Comparison of ENCODE assay signal across 9 mouse cellular contexts in the genomic region with DNA sequence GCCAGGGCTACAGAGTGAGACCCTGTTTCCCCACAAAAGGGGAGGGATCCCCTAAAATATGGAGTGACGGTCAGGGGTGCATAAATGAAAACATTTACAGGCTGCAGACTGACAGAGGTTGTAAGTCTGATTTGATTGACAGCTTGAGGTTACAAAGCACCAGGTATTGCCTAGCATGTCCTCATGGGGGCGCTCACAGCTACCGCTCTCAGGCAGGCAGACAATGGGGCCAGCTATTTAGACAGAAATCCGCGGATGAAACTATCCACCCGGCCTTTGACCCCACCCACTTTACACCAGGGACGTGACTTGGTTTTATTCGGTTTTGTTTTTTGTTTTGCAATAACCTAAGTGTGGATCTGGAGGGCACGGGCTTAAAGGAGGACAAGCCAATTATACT. TPM values are rescaled to one million over a fixed set of nuclear protein-coding genes. Genes with fewer than 3 reads are reported as not detected.
A peak's percentile ranks its signal among the peaks of the same experiment; 100 is the strongest.
DNase-seq lines count a peak whose midpoint lies in the region; ATAC-seq and TF ChIP-seq lines count a peak whose summit lies in the region.
"Had no signal": no experiment of that assay in that cellular context is flagged by ENCODE, and none has a peak within 500 bp of the region (broad histone marks: within the 10 kb centered on the region; RNA-seq: fewer than 3 reads in every experiment).

No protein-coding gene starts in this region.

- H3K4me3 ChIP-seq in midbrain, embryonic 11.5 days (ENCODE audit: low read depth, low read length) = no peak overlapping the region
- H3K4me3 ChIP-seq in midbrain, embryonic 15.5 days = no peak overlapping the region
- no peak overlapping the region for H3K4me3 ChIP-seq in gastrocnemius, adult 2 months
- no peak overlapping the region for H3K4me3 ChIP-seq in small intestine, adult 2 months (ENCODE audit: low read depth, low read length)

- no peak for TF ChIP-seq POLR2A in small intestine, adult 2 months (IDR thresholded peaks at IDR 0.05; ENCODE audit: low read depth, low read length)

- no peaks in the 10 kb centered on the region for H3K9me3 ChIP-seq in midbrain, embryonic 11.5 days (ENCODE audit: control insufficient read depth, low read length)
- H3K9me3 ChIP-seq in midbrain, embryonic 15.5 days = no peaks in the 10 kb centered on the region

- H3K27ac ChIP-seq in midbrain, embryonic 11.5 days (ENCODE audit: low read depth, low read length) = no peak overlapping the region
- no peak overlapping the region for H3K27ac ChIP-seq in midbrain, embryonic 15.5 days
- H3K27ac ChIP-seq in gastrocnemius, adult 2 months = no peak overlapping the region
- H3K27ac ChIP-seq in small intestine, adult 2 months (ENCODE audit: insufficient read depth, low read depth, low read length) = no peak overlapping the region

- intact Hi-C loops in gastrocnemius, adult 2 months (cut with DNase I) = loop anchor here (2.0 to 5.0 kb wide), 2 partner anchors 31 to 83 kb away; no protein-coding TSS in a partner anchor

- H3K4me2 ChIP-seq in midbrain, embryonic 11.5 days = no peak overlapping the region
- H3K4me2 ChIP-seq in midbrain, embryonic 15.5 days = no peak overlapping the region

- 12% methylated on average over 9 of the region's 9 CpGs for WGBS in midbrain, embryonic 11.5 days
- WGBS in midbrain, embryonic 15.5 days = 8% methylated on average over 9 of the region's 9 CpGs
- WGBS in small intestine, adult 2 months = 17% methylated on average over 9 of the region's 9 CpGs

- no peaks in the 10 kb centered on the region for H3K36me3 ChIP-seq in midbrain, embryonic 11.5 days (ENCODE audit: control insufficient read depth, insufficient read depth, low read length)
- H3K36me3 ChIP-seq in midbrain, embryonic 15.5 days (replicated peaks) = no peaks in the 10 kb centered on the region
- peaks cover 52% of the 10 kb centered on the region for H3K36me3 ChIP-seq in small intestine, adult 2 months (ENCODE audit: control insufficient read depth, insufficient read depth, low read length)

- peak; percentile 18 to 54 for DNase-seq in adrenal gland, adult 18-20 months (ENCODE audit: low spot score in 2 of 2)
- no peak for DNase-seq in adrenal gland, postnatal 4 days (ENCODE audit: low spot score in 2 of 2)
- peak; percentile 96 for DNase-seq in midbrain, embryonic 11.5 days (ENCODE audit: low spot score, missing footprints)
- DNase-seq in c-Kit-positive CD71-positive TER-119-positive erythroid progenitor cells, embryonic 14.5 days (ENCODE audit: low spot score) = peak; percentile 29
- peak; percentile 75 for DNase-seq in gastrocnemius, adult 2 months
- DNase-seq in lung, postnatal 14 days = peak; percentile 65

- H3K4me1 ChIP-seq in midbrain, embryonic 11.5 days (ENCODE audit: control insufficient read depth, insufficient read depth, low read length) = peaks cover 12% of the 10 kb centered on the region
- H3K4me1 ChIP-seq in midbrain, embryonic 15.5 days = peaks cover 22% of the 10 kb centered on the region
- H3K4me1 ChIP-seq in small intestine, adult 2 months (ENCODE audit: control insufficient read depth, insufficient read depth, insufficient read length, low read length) = peaks cover 11% of the 10 kb centered on the region; the same call in 1 of the 2 replicates

- H3K27me3 ChIP-seq in midbrain, embryonic 11.5 days (ENCODE audit: control insufficient read depth, insufficient read depth, low read length) = no peaks in the 10 kb centered on the region
- no peaks in the 10 kb centered on the region for H3K27me3 ChIP-seq in midbrain, embryonic 15.5 days (replicated peaks)
- no peaks in the 10 kb centered on the region for H3K27me3 ChIP-seq in small intestine, adult 2 months (ENCODE audit: control insufficient read depth, insufficient read depth, low read length)

- peak; percentile 78 for TF ChIP-seq CTCF in gastrocnemius, adult 2 months (IDR thresholded peaks at IDR 0.05)
- peak; percentile 77; the same call in 1 of the 2 replicates for TF ChIP-seq CTCF in small intestine, adult 2 months (IDR thresholded peaks at IDR 0.05; ENCODE audit: extremely low read depth, insufficient read length, insufficient replicate concordance, low read depth, low read length)

- H3K9ac ChIP-seq in midbrain, embryonic 11.5 days (ENCODE audit: low read length) = peak overlapping the region; percentile 24; the same call in 1 of the 2 replicates
- H3K9ac ChIP-seq in midbrain, embryonic 15.5 days = no peak overlapping the region

- ATAC-seq in midbrain, embryonic 11.5 days (ENCODE audit: low FRiP score) = peak; percentile 49; the same call in 1 of the 2 replicates
- no peak for ATAC-seq in midbrain, embryonic 15.5 days (replicated peaks)

RNA-seq across cellular contexts. Expression of a gene that starts 24.1 kb away (rescaled TPM):
- total RNA-seq in adrenal gland, adult 18-20 months (2021) = 10 to 100 TPM in 1 of 2 experiments, 1 to 10 TPM in 1; 7.8 to 11.0 TPM
- total RNA-seq in adrenal gland, postnatal 4 days (2021) = 10 to 100 TPM; 17.0 to 18.1 TPM
- 4.4 and 6.1 TPM in 2 replicates for polyA plus RNA-seq in midbrain, embryonic 11.5 days (2014; fragmentation: Nextera tagmentation; extraction: Ambion mirVana)
- 10.7 and 12.7 TPM in 2 replicates for polyA plus RNA-seq in midbrain, embryonic 15.5 days (2015; fragmentation: Nextera tagmentation; extraction: Ambion mirVana)
- total RNA-seq in gastrocnemius, adult 2 months (2021) = 10 to 100 TPM; 33.9 to 34.7 TPM
- 101 and 257 TPM in 2 replicates for polyA plus RNA-seq in small intestine, adult 2 months (2012; rRNA removed)

RNA-seq across cellular contexts. Expression of a gene that starts 25.6 kb away (rescaled TPM):
- total RNA-seq in adrenal gland, adult 18-20 months (2021) = under 1 TPM; 0.17 to 0.83 TPM
- total RNA-seq in adrenal gland, postnatal 4 days (2021) = 10 to 100 TPM in 1 of 2 experiments, 1 to 10 TPM in 1; 6.7 to 13.0 TPM
- 0.11 and 0.19 TPM in 2 replicates for polyA plus RNA-seq in midbrain, embryonic 11.5 days (2014; fragmentation: Nextera tagmentation; extraction: Ambion mirVana)
- polyA plus RNA-seq in midbrain, embryonic 15.5 days (2015; fragmentation: Nextera tagmentation; extraction: Ambion mirVana) = 0.23 and 0.26 TPM in 2 replicates
- 1,000 to 10,000 TPM in 1 of 2 experiments, 100 to 1,000 TPM in 1; 818 to 1,018 TPM for total RNA-seq in gastrocnemius, adult 2 months (2021)
- polyA plus RNA-seq in small intestine, adult 2 months (2012; rRNA removed) = 0.14 and 0.46 TPM in 2 replicates
- total RNA-seq: hematopoietic stem cell, adult 5-6 weeks had no signal

RNA-seq across cellular contexts. Expression of a gene that starts 32.1 kb away (rescaled TPM):
- total RNA-seq in adrenal gland, adult 18-20 months (2021) = under 1 TPM in 1 of 2 experiments, not detected in 1; 0.19 TPM
- total RNA-seq in adrenal gland, postnatal 4 days (2021) = not detected
- not detected in 2 replicates for polyA plus RNA-seq in midbrain, embryonic 11.5 days (2014; fragmentation: Nextera tagmentation; extraction: Ambion mirVana)
- polyA plus RNA-seq in midbrain, embryonic 15.5 days (2015; fragmentation: Nextera tagmentation; extraction: Ambion mirVana) = not detected in 2 replicates
- not detected for total RNA-seq in gastrocnemius, adult 2 months (2021)
- polyA plus RNA-seq in small intestine, adult 2 months (2012; rRNA removed) = not detected in 2 replicates
- total RNA-seq: hematopoietic stem cell, adult 5-6 weeks had no signal

RNA-seq across cellular contexts. Expression of a gene that starts 57.4 kb away (rescaled TPM):
- 1 to 10 TPM; 1.7 to 3.2 TPM for total RNA-seq in adrenal gland, adult 18-20 months (2021)
- total RNA-seq in adrenal gland, postnatal 4 days (2021) = 1 to 10 TPM; 4.7 to 6.9 TPM
- polyA plus RNA-seq in midbrain, embryonic 11.5 days (2014; fragmentation: Nextera tagmentation; extraction: Ambion mirVana) = 7.7 and 8.1 TPM in 2 replicates
- polyA plus RNA-seq in midbrain, embryonic 15.5 days (2015; fragmentation: Nextera tagmentation; extraction: Ambion mirVana) = 29.9 and 31.3 TPM in 2 replicates
- total RNA-seq in gastrocnemius, adult 2 months (2021) = under 1 TPM; 0.08 to 0.10 TPM
- polyA plus RNA-seq in small intestine, adult 2 months (2012; rRNA removed) = 15.4 and 63.9 TPM in 2 replicates
- total RNA-seq: hematopoietic stem cell, adult 5-6 weeks had no signal

Comparison
In these comparisons a context has a peak if more than half of its experiments do, and no peak if none do; other contexts are left out.
1. DNase-seq: peak in adrenal gland, adult 18-20 months (2 of 2), midbrain, embryonic 11.5 days (single experiment), c-Kit-positive CD71-positive TER-119-positive erythroid progenitor cells, embryonic 14.5 days (single experiment), gastrocnemius, adult 2 months (single experiment) and lung, postnatal 14 days (single experiment); none in adrenal gland, postnatal 4 days (0 of 2).
2. RNA of a gene that starts 25.6 kb away (total RNA-seq): 818 to 1,018 TPM in gastrocnemius, adult 2 months; 6.7 to 13.0 TPM in adrenal gland, postnatal 4 days and 0.17 to 0.83 TPM in adrenal gland, adult 18-20 months; every median in the first group is over 10 times any median in the second.